Mouse (Mus musculus): ENCODE data around the gene Arhgap27.
A peak's percentile ranks its signal among the peaks of the same experiment; 100 is the strongest.
"Not testable (repeated sequence)": the region's sequence is repeated elsewhere in the genome, so short reads cannot be mapped to it uniquely, and the experiment has no call there.

The Arhgap27 gene

GRCm38 (mm10) chr11:103332186-103332889, 31.2 kb downstream of the Arhgap27 start:
- DNase-seq: peak; percentile 90

DNA sequence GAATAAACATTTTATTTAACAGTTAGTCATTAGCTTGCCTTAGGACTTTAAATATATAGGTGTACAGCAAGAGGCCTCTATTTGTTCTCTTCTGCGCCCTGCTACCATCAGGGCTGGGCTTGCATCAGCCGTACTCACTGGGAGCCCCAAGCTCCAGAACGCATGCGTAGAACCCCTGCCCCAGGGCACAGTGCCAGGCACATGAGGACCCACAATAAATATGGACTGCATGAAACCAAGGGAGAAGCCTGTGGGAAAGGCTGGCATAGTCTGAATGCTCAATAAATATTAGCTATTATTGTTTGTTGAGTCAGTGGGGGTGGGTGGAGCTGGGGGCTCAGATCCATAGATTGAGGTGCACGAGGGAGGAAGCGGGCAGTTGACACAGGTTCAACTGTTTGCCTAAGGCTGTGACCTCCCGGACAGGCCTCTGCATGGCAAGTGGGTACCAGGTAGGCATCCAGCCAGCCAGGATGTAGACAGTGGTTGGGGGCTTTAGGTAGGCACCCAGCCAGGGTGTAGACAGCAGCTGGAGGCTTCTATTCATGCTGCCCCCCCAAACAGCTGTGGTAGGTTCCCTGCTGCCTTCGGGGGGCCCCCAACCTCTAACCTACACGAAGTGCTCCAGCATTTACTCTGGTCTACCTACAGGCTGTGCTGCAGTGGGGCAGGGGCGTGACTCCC, 31.8 kb downstream of the Arhgap27 start:
- no peak for DNase-seq

DNA sequence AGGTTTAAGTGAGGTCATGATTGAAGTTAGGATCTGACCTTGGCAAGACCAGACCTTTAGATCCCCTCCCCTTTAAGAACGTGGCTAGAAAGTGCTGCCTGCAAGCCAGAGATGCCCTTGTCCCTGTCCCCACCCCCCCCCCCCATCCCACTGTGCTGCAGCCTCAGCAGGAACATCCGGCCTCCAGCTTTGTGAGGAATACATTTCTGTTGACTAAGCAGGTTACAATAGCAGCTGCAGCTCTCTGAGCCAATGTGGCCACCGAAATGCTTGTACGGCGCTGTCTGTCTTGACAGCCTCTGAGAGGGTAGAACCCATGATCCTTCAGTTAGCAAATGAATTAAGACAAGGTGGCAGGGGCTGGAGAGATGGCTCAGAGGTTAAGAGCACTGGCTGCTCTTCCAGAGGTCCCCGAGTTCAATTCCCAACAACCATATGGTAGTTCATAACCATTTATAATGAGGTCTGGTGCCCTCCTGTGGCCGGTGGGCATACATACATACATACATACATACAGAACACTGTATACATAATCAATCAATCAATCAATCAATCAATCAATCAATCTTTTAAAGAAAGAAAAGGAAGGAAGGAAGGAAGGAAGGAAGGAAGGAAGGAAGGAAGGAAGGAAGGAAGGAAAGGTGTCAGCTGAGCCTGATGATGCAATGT, 32.7 kb downstream of the Arhgap27 start:
- DNase-seq: no peak

- DNase-seq: peak; percentile 89
Measured at GRCm38 (mm10) chr11:103326950-103327349, 36.5 kb downstream of the Arhgap27 start.

DNA sequence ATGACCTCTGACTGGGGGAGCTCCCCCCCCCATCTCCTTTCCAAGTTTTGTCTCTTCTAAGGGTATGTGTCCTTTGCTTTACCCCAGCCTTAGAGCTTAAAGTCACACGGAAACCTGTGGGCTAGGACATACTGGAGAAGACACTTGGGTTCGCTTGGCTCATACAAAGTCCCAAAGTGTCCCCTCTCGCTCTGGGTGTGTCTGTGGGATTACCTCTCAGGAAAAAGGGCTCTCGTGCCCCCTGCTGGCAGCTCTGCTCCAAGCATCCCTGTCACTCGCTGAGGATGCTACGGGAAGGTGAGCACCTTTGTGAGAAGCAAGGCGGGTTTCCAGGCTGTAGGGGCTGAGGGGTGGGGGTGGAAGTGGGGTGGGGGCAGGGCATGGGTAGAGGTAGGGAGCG, 38.3 kb downstream of the Arhgap27 start:
- peak; percentile 86 for DNase-seq

GRCm38 (mm10) chr11:103324723-103325122, 38.8 kb downstream of the Arhgap27 start:
- no peak for DNase-seq

GRCm38 (mm10) chr11:103322832-103323231, 40.7 kb downstream of the Arhgap27 start:
- not testable (repeated sequence) for DNase-seq

- DNase-seq: no peak
Measured at GRCm38 (mm10) chr11:103320646-103321045, 42.8 kb downstream of the Arhgap27 start.

- DNase-seq: no peak
Measured at GRCm38 (mm10) chr11:103320196-103320595, 43.3 kb downstream of the Arhgap27 start.

- DNase-seq: no peak
Measured at GRCm38 (mm10) chr11:103318042-103318441, 45.5 kb downstream of the Arhgap27 start.

DNA sequence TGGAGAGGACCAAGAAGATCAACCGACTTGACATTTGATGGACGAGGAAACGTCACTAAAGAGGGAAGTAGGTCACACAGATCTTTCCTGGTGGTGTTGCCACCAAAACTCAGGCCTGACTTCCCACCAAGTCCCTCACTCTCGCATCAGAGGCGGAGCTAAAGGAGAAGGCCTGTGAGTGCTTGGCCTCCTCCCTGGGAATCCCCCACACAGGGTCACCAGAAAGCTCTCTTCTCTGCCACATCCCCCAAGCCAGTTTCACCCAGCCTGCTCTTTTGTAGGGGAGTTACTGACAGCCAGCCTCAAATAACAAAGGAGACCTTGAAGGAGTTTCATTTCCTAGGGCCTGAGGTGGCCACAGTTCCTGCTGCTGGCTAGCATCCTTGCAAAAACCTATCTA, 48.1 kb downstream of the Arhgap27 start:
- DNase-seq: no peak

- DNase-seq: peak; percentile 51
Measured at GRCm38 (mm10) chr11:103314736-103315374, 48.6 kb downstream of the Arhgap27 start.

DNA sequence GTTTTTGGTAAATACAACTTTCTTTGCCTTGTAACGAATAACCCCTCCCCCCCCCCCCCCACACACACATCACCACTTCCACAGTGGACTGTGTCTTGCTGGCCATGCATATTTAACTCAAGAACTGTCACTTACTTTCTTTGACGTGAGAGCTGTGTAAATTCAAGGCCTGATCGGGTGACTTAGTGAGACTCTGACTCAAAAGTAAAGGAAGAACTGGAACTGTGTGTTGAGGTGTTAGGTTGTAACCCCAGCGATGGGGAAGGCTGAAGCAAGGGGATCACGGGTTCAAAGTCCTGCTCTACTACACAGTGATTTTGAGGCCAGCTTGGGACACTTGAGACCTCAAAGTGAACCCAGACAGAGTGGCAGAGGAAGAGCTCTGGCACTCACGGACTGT, 50.0 kb downstream of the Arhgap27 start:
- DNase-seq: no peak

- DNase-seq: no peak
Measured at GRCm38 (mm10) chr11:103312655-103313255, 50.7 kb downstream of the Arhgap27 start.

- peak; percentile 86 for DNase-seq
Measured at GRCm38 (mm10) chr11:103311960-103312611, 51.4 kb downstream of the Arhgap27 start.

DNA sequence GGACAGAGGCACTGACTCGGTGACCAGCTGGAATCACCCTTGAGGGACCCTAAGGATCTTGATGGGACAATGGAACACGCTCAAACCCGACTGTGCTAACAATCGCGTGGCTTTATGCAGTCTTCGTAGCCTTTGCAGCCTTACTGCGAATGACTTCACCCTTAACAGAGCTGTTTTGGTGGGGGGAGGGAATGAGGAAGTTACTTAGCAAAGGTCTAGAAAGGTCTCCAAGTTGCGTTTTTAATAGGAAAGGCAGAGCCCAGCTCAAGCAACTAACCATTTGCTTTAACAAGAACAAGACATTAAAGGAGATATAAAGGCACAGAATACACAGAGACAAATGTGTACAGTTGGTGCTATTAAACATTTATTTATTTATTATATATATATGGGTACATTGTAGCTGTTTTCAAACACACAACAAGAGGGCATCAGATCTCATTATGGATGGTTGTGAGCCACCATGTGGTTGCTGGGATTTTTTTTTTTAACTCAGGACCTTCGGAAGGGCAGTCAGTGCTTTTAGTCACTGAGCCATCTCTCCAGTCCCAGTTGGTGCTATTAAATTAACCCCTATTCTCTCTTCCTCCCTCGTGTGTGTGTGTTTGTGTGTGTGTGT, 53.4 kb downstream of the Arhgap27 start:
- no peak for DNase-seq

DNA sequence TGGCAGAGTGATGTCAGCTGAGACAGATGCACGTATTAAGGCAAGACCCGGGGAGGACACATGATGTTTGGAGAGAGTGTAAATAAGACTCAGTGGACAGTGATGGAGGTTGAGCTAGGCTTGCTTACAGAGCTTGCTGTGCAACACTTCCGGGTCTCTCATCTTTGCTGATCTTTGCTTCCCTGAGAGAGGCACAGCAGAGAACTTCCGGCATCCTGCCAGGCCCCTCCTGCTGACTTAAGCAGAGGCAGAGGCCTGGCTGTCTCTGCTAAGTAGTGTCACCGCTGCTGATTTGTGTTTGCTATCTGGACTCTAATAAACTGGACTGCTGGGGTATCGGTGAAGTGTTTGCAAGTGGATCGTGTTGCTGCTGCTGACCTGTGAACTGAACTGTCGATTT, 55.6 kb downstream of the Arhgap27 start:
- DNase-seq: peak; percentile 87

DNA sequence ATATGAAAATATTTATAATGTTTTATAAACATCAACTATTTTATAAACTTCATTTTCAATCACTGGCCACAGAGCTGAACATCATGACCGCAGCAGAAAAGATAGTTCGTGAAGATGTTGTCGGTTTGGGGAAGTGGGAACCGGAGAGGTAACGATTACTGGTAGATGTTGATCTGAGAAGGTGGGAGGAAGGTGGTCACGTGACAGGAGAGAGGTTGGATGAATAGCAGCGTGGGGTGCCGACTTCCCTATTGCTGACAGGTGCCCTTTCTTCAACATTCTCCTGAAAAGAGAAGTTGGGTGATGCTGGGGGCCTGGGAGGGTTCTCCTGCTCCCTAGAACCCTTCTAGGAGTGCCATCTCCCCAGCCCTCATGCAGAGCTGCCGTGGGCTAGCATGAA, 59.0 kb downstream of the Arhgap27 start:
- DNase-seq: no peak

GRCm38 (mm10) chr11:103294772-103295171, 68.7 kb downstream of the Arhgap27 start:
- DNase-seq: no peak

DNA sequence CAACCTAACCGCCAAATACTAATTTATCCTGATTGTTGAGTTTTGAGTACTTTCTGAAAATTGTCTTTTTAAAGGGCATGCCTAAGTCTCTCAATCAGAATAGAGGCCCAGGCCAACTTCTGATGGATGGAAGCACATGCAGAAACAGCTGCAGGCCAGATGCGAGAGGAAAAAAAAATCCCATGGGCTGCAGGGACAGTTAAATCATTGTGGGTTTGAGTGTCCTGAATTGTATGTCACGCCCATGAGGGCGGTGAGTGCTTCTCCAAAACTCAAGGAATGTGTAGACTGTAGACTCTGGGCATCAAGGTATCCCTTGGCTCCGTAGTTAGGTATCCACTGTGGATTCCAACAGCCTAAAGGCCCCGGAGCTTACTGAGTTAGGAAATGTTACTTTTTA, 69.4 kb downstream of the Arhgap27 start:
- peak; percentile 32 for DNase-seq

GRCm38 (mm10) chr11:103292890-103293287, 70.6 kb downstream of the Arhgap27 start:
- DNase-seq: no peak

Data from kidney, postnatal 10 days (tissue).